Mouse (Mus musculus) liver, embryonic 13.5 days (tissue): ENCODE results near the gene Zdhhc25. TPM values are rescaled to one million over a fixed set of nuclear protein-coding genes. Genes with fewer than 3 reads are reported as not detected.

ENCODE experiments used
- ATAC-seq: fragments of 200-750 bp; cut with Nextera tagmentation; 2 replicates; pipeline ENCODE4 v1.8.0; 2017; ENCODE audit warnings: low read depth, mild to moderate bottlenecking, moderate number of reproducible peaks, moderate library complexity
- DNase-seq: peaks from one replicate; pipeline ENCODE4 v3.0.0; 2022
- H3K27ac ChIP-seq: fragments of 300-500 bp; sonication (generic); 2 replicates; pipeline ENCODE4 v1.5.1; 2015; ENCODE audit warnings: moderate library complexity, mild to moderate bottlenecking, inconsistent platforms
- H3K27me3 ChIP-seq: fragments of 300-500 bp; sonication (generic); 2 replicates; pipeline ENCODE4 v1.6.1; 2015; ENCODE audit warnings: mild to moderate bottlenecking, inconsistent platforms
- H3K36me3 ChIP-seq: fragments of 300-500 bp; sonication (generic); 2 replicates; pipeline ENCODE4 v1.6.1; 2015; ENCODE audit warnings: mild to moderate bottlenecking, inconsistent platforms
- H3K4me1 ChIP-seq: fragments of 300-500 bp; sonication (generic); replicated peaks from 2 replicates; pipeline ENCODE4 v1.6.1; 2015; ENCODE audit warnings: inconsistent platforms
- H3K4me2 ChIP-seq: fragments of 300-500 bp; sonication (generic); 2 replicates; pipeline ENCODE4 v1.6.1; 2015; ENCODE audit warnings: inconsistent platforms, mild to moderate bottlenecking, moderate library complexity
- H3K4me3 ChIP-seq: fragments of 300-500 bp; sonication (generic); replicated peaks from 2 replicates; pipeline ENCODE4 v1.5.1; 2015; ENCODE audit warnings: mild to moderate bottlenecking, inconsistent platforms
- H3K9ac ChIP-seq: fragments of 300-500 bp; sonication (generic); 2 replicates; pipeline ENCODE4 v1.6.1; 2015; ENCODE audit warnings: mild to moderate bottlenecking, inconsistent platforms
- H3K9me3 ChIP-seq: fragments of 300-500 bp; sonication (generic); replicated peaks from 2 replicates; pipeline ENCODE4 v1.6.1; 2016; ENCODE audit warnings: inconsistent platforms
- WGBS: fragments of 180-500 bp; shearing (Covaris S2); methylation state at CpG from one replicate; pipeline ENCODE4 v1.1.7; 2015; ENCODE audit not compliant: insufficient replicate concordance; 5-methylcytosine and 5-hydroxymethylcytosine counted together
- polyA plus RNA-seq: library from polyadenylated mRNA; unstranded; fragments of >200 nt; fragmentation: Nextera tagmentation; extraction: Ambion mirVana; gene quantifications from 2 replicates; pipeline ENCODE4 v1.2.1, GENCODE M21; 2015

Zdhhc25 gene
- polyA plus RNA-seq, 1 experiment from 2014 or later: not detected

GRCm38 (mm10) chr15:88635205-88635604 lies 35.1 kb downstream of the Zdhhc25 start:
- Histone ChIP-seq H3K4me2 (no peak overlapping the region), H3K9me3 (no peaks in the 10 kb centered on the region), H3K4me1 (no peaks in the 10 kb centered on the region), H3K9ac (no peak overlapping the region), H3K4me3 (no peak overlapping the region), H3K27me3 (no peaks in the 10 kb centered on the region), H3K27ac (no peak overlapping the region), H3K36me3 (no peaks in the 10 kb centered on the region)
- DNase-seq: no peak
- WGBS: 69% methylated on average over 5 of the region's 5 CpGs
- ATAC-seq: no peak

GRCm38 (mm10) chr15:88651019-88651418 lies 50.9 kb downstream of the Zdhhc25 start:
- H3K9me3 ChIP-seq: no peaks in the 10 kb centered on the region
- no peaks in the 10 kb centered on the region for H3K36me3 ChIP-seq
- H3K9ac ChIP-seq: no peak overlapping the region
- 22% methylated on average over 13 of the region's 13 CpGs for WGBS
- no peaks in the 10 kb centered on the region for H3K4me1 ChIP-seq
- H3K4me3 ChIP-seq: no peak overlapping the region
- no peak overlapping the region for H3K4me2 ChIP-seq
- no peak for ATAC-seq
- no peaks in the 10 kb centered on the region for H3K27me3 ChIP-seq
- no peak overlapping the region for H3K27ac ChIP-seq
- DNase-seq: peak; percentile 15

Other genes with a start within 250 kb of the Zdhhc25 start
- 5.5 and 6.0 TPM in 2 replicates for gene Brd1, start 133.9 kb downstream of the Zdhhc25 start, polyA plus RNA-seq
- 10.5 and 13.3 TPM in 2 replicates for gene Zbed4, start 151.4 kb downstream of the Zdhhc25 start, polyA plus RNA-seq
- gene Alg12, start 219.0 kb downstream of the Zdhhc25 start, polyA plus RNA-seq: 5.6 and 6.3 TPM in 2 replicates
- gene Creld2, start 219.3 kb downstream of the Zdhhc25 start, polyA plus RNA-seq: 49.6 and 55.4 TPM in 2 replicates